Mouse (Mus musculus) left cerebral cortex, adult 18-20 months (tissue): ENCODE results near the gene Cdv3. TPM values are rescaled to one million over a fixed set of nuclear protein-coding genes. Genes with fewer than 3 reads are reported as not detected.

Source experiments
- DNase-seq, 2 experiments: peaks; one replicate each; pipeline ENCODE4 v3.0.0; 2021 to 2022; ENCODE audit warnings: low spot score in 2 of 2, mixed read lengths in 1 of 2
- long read RNA-seq, 2 experiments: library from polyadenylated mRNA; stranded (forward); transcript quantifications; one replicate each; pipeline ENCODE4 v2.0.0; 2021
- total RNA-seq, 2 experiments: library from RNA; stranded (reverse); gene quantifications; 2 replicates each; pipeline ENCODE4 v1.2.3; 2021

Cdv3 gene
- total RNA-seq, result 10 to 100 TPM; 81.6 to 86.9 TPM
- long read RNA-seq, experiment 1, partial matches to known transcripts, result 0 of 10 reads
- long read RNA-seq, experiment 1, other reads (novel, unspliced or antisense), result 4 of 10 reads
- long read RNA-seq, experiment 2, partial matches to known transcripts, result 0 of 15 reads
- long read RNA-seq, experiment 2, other reads (novel, unspliced or antisense), result 10 of 15 reads

DNA sequence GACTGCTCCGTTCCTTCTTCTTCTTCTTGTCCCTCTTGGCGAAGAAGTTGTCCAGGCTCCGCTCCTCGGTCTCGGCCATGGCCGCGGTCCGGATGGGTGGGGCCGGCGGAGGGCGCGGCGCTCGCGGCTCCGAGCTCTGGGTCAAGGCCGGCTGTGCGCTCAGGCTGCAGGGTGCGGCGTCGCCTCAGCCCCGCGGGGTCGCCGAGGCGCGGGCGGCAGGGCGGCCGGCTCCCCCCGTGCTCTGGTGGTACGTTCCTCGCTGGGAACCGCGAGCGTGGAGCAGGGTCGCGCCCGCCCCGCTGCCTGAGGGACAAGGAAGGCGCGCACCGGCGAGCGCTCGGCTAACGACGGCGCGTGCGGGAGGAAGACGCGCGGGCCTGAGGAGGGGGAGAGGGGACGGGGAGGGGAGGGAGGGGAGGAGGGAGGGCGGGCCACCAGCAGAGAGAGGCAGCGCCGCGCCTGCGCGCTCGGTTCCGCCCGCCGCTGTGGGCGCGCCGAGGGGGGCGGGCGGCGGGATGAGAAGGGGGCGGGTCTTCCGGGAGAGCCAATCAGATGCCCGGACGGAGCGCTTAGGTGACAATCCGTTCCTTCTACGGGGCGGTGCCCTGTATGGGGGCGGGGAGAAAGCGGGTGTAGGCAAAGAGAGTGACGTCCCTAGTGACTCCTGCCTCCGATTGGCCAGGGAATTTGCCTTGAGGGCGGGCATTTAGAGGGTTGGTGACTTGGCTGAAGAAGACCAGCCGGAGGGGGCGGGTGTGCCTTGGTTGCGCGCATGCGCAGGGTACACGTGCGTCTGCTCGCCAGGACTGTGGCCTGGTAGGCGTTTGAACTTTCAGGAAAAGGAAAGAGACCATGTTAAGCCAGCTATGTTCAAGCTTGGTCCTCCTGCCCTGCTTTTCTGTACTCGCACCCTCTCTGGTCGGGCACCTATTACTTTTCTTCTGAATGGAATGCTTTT, at the start of gene Cdv3:
Gene Cdv3, minus strand, starts transcription at position 551 of the 958 bp plus-strand sequence.
- DNase-seq, result peak; percentile 98 to 99

DNA sequence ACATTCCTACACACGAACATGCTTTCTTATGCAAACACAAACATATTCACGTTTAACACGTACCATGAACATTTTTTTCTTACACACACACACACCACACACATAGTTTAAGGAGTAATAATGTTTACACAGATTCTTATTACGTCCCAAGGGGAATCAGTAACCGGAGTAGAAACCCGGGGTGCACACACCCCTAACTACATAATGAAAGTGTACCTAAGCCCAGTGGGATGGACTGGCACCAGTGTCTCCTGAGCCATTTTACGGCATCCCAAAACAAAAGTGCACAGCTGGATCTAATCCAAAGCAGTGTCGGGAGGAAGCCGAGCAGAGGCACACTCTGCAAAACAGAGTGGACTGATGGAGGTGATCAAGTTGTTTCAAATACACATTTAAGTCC, 47.8 kb upstream of the Cdv3 start:
- no peak for DNase-seq

DNA sequence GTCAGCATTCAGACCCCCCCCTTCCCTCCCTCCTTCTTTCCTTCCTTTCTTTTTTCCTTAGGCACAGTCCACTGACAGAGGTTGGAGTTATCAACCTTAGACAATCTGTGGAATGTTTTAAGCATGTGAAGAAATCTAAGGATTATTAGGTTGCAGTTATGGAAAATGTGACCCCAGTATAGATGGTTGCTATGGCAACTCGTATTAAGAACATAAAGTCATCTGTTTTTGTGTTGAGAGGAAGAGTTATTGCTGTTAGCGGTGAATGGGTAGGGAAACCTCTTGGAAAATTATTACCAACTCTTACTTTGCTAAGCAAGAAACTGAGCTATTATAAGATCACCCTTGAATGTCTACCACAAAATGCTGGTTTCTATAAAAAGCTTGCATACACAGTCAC, 43.5 kb upstream of the Cdv3 start:
- no peak for DNase-seq

DNA sequence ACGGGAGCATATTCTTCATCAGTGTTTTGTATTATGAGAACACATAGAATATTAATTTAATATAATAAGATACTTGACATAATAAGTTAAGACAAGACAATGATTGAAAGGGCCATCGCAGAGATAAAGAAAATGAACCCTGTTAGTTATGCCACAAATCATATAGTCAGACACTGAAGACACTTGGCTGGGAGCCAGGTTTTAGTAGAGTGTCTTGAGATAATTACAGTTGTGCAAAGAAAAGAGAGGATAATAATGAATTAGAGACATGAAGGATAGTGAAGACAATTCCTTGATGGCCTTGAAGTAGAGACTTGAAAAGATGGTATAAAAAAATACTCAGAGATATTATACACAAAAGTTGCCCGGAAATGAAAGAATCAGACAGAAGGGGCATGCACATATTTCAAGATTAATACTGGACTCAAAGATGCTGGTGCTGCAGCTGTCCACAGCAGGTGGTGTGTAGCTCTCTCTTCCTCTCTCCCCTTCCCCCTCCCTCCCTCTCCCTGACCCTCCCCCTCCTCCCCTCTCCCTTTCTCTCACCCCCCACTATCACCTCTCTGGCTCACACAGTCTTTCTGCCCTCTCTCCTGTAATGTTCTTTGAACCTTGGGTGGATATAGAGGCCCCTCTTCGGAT, 42.6 kb upstream of the Cdv3 start:
- DNase-seq, result no peak

DNA sequence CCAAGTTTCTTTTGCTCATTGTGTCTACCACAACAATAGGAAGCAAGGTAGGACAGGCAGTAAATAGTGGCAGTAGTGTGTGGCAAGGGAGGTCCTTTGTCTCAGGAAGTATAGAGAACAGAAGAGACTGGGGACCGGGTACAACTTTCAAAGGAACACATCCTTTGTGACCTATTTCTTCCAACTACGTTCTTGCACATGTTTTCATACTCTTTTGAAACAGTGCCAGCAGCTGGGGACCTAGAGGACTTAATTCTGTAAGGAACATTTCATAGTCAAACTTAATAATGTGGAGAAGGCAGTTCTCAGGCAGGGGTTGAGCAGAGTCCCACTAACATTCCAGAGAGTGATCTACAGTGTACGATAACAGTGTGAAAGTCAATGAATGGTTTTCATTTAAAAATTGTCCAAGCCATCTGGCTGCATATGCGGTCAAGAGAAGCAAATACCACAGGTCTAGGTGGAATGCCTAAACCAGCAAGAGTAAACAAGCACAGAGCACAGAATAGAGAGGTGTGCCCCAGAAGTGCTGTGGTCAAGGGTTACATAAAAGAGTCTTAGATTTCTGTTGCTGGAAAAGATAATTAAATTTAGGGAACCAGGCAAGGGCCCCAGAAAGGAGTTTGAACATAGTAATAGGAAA, 37.8 kb upstream of the Cdv3 start:
- DNase-seq, result no peak

DNA sequence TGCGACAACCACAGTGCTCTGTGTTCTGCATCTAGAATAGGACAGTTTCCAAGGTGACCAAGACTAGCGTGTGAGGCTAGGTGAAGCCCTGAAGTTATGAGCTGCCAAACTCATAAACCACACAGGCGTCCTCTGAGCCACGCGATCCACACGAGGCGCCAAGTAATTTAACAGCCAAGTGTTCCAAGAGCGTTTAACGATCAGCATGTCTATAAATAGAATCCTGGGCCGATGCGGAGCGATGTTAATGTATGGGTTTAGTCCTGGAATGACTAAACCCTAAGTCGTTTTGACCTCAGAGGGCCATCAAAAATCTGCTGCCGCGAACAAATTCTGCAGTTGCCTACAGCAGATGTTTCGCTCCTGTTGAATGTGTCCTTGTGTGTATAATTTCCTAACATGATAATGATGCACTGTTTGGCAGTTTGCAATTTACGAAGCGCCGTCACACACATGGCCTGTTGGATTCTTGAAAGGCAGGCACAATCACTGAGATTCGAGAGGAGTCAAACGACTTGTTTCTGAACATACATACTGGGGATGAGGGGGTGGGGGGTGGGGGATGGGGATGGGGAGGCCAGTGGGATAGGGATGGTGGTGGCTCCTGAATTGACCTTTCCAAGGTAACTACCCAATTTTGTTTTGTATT, 33.0 kb upstream of the Cdv3 start:
- DNase-seq, result peak in 1 of 2 experiments; percentile 9

- no peak for DNase-seq
Observed at GRCm38 (mm10) chr9:103393256-103393655, 27.6 kb upstream of the Cdv3 start.

DNA sequence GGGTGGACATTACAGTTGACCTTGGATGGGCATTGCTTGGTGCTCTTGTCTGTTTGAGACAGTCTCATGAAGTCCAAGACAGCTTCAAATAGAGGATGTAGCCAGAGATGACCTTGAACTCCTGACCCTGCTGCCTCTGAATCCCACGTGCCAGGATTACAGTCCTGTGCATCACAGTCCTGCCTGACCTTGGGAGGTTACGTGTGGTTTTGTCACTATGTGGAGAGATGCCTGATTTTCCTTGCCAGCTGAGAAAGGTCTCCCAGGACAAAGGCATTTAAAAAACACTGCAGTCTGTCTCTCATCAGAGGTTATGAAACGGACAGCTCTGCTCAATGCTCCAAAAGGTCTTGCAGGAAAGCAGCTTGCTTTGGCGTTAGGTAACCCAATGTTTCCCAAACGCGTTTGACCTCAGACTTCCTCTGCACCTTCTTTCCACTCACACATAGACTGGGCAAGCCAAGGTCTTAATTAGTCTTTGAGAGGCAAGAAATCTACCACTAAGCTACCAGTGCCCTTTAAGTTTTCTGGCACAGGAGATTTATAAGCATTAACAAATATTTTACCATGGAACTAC, 26.2 kb upstream of the Cdv3 start:
- DNase-seq, result no peak

DNA sequence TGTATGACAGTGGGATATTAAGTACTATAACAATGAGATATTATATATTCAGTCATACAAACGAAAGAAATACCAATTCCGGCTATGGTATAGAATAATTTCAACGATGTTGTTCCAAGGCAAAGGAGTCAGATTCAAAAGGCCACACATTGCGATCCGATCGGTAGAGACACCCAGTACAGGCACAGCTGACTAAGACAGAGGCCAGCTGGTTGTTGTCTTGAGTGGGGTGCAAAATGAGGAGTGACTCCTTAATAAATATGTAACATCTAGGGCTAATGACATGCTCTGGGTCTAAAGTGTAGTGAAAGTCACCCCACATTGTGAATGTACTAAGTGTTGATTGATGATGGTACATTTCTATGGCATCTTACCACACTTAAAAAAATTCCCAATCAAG, 23.6 kb upstream of the Cdv3 start:
- no peak for DNase-seq

DNA sequence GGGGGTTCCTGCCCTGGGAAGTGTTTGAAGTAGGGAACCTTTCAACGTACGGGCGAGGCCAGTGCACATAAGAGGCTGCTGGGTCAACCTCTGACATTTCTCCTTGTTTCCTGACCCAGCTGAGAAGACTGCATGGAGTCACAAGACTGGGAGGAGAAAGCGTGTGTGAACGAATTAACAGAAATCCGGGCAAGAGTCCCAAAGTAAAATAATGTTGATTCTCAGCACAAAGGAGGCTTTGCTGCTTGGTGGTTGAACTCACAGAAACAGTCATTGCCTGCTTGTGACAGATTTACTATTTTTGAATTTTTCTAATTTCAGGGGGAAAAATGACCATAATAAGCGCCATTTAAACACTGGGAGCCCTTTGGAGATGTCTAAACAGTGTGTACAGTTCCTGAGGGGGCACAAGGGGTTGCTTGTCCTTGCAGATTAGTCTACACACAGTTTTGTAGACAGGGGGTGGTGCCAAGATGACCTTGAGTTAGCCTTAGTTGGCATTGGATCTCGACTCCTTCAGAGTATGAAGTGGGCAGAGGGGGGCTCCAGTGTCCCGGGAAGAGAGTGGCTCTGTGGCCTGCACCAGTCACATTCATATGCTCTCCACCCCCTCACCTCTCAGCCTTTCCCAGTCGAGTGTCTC, 21.5 kb upstream of the Cdv3 start:
- DNase-seq, result no peak

DNA sequence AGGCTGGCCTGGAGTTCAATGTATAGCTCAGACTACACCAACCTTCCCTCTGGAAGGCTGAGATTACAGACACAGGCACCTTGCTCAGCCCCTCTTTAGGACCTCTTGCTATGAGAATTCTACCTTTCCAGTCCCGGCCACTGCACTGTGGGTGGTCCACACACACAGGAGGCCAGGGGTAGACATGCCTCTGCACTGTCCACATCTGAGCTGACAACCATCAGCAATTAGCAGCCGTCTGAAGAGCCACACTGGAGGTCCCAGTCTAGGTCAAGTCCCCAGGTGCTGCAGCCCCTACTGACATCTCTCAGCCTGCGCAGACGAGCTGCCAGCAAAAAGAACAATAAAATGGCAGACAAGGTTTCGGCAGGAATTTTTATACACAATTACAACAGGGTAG, 20.9 kb upstream of the Cdv3 start:
- no peak for DNase-seq

DNA sequence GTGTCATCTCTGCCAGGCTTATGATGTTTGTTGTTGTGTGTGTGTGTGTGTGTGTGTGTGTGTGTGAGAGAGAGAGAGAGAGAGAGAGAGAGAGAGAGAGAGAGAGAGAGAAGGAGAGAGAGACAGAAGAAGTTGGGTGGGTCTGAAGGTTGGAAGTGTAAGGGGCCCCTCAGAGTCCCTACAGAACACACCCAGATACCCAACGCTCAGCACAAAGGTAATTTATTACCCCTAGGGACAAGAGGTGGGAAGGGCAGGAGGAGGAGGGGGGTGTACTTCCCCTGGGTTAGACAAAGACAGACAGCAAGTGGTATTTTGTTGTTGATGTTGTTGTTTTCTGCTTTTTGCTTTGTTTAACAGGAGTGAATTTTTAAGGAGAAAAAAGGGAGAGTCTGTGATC, 20.0 kb upstream of the Cdv3 start:
- no peak for DNase-seq

DNA sequence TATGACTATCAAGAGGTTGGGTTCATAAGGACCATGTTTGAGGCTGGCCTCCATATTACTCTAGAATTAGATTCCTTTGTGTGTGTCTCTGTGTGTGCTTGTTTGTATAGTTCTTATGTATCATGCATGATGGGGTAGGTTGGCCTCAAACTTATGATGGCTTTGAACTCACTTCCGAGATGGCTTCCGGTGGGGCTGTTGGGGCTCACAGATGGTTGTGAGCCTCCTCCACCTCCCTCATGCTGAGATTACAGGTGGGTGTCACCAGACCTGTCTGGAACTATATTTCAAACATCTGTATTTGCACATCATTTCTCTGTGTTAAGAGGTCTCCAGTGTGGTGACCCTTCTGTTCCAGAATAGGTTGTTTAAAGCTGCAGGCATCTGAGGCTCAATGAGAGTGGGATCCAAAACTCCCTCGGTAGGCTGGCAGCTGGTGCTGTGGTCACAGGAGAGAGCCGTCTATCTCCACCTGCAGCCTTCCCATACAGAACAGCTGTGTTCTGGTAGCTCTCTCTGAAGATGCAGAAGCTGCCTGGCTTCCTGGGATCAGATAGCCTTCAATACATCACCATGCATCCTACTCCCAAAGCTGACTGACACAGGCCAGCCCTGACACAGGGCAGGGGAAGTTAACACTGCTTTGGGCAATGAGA, 18.6 kb upstream of the Cdv3 start:
- DNase-seq, result no peak

DNA sequence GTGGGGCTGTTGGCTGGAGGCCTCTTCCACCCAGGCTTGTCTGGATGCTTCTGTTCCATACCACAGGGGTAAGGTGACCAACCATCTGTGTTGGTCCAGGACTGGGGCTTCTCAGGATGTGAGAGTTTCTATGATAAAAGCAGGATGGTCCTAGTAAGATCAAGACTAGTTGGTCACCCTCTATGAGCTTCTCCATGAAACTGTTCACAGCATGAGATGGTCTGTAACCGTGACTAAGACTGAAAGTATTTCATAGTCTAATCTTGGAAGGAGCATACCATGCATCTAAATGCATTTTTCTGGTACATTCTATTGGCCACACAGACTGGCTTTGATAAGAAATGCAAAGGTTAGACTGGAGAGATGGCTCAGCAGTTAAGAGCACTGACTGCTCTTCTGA, 17.9 kb upstream of the Cdv3 start:
- no peak for DNase-seq

DNA sequence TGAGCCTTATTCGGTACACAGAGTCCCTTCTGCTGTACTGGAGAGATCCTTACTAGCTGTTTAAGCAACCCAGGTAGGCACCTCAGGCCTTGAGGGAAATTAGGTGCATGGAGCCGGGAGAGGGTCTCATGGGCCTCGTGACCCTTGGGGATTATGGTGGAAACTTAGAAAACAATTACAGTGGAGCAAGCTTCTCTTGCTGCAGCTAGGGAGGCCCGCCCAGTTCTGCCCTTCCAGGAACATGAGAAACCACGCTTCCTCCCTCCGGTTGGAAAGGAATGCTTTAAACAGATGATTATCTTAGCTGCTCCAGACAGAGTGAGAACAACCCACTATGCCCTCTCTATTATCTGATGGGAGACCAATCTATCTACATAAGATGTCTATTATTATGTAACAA, 17.3 kb upstream of the Cdv3 start:
- no peak for DNase-seq

DNA sequence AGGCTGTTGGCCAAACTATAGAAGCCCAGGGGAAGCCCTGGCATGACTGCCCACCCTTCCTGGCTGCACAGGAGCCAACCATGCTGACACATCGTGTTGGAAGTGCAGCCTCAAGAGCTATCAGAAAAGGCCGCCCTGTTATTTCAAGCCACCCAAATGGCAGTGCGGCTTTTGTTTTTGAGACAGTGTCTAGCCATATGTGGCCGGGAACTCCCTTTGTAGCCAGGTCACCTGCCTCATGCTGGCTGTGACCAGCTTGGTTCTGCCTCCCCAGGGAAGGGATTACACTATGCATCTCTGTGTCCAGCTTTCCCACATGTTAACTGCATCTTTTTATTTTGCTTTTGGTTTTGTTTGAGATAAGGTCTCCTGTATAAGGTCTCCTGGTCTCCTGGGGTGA, 14.9 kb upstream of the Cdv3 start:
- no peak for DNase-seq

- DNase-seq, result no peak
Observed at GRCm38 (mm10) chr9:103379199-103379598, 13.6 kb upstream of the Cdv3 start.

DNA sequence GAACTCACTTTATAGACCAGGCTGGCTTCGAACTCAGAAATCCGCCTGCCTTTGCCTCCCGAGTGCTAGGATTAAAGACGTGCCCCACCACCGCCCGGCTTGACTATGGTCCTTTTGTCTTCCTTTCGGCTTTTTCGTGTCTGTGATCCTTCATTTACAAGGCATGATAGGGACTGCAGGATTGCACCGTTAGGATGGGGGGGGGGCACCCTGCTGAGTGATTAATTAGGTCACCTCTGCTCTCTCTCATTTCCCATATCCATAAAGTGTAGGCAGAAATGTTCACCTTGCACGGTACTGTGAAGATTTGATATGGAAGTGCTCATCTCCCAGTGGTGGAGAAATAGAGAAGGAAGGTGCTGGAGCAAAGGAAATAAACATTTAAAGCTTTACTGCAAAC, 13.0 kb upstream of the Cdv3 start:
- no peak for DNase-seq

- no peak for DNase-seq
Observed at GRCm38 (mm10) chr9:103376346-103377320, 11.0 kb upstream of the Cdv3 start.
